22 mouse cellular contexts compared by ENCODE assay signal in genomic region chr1:127001700-127002099, GRCm38 (mm10).
A peak's percentile ranks its signal among the peaks of the same experiment; 100 is the strongest.
DNase-seq lines count a peak whose midpoint lies in the region; ATAC-seq and TF ChIP-seq lines count a peak whose summit lies in the region.
"Had no signal": no experiment of that assay in that cellular context is flagged by ENCODE, and none has a peak within 500 bp of the region (broad histone marks: within the 10 kb centered on the region; RNA-seq: fewer than 3 reads in every experiment).

No protein-coding gene starts in this region.

- no peak overlapping the region for H3K4me3 ChIP-seq in embryonic facial prominence, embryonic 15.5 days (replicated peaks)
- no peak overlapping the region for H3K4me3 ChIP-seq in limb, embryonic 12.5 days (replicated peaks)
- no peak overlapping the region for H3K4me3 ChIP-seq in hindbrain, embryonic 12.5 days
- H3K4me3 ChIP-seq in liver, embryonic 11.5 days (ENCODE audit: low read depth, low read length): no peak overlapping the region
- H3K4me3 ChIP-seq: gastrocnemius, adult 2 months; hindbrain, embryonic 13.5 days; liver, embryonic 12.5 days had no signal

- POLR2A ChIA-PET in Patski (lab: Charles Lee): interaction anchor here (1.5 kb wide), 1 partner anchor 14 kb away, joined by 3 read pairs; no protein-coding TSS in a partner anchor

- H3K27ac ChIP-seq in embryonic facial prominence, embryonic 15.5 days (replicated peaks): peak overlapping the region; percentile 75
- H3K27ac ChIP-seq in limb, embryonic 12.5 days: peak overlapping the region; percentile 86
- H3K27ac ChIP-seq in hindbrain, embryonic 12.5 days: no peak overlapping the region
- H3K27ac ChIP-seq in liver, embryonic 11.5 days (ENCODE audit: low read depth, low read length): no peak overlapping the region
- H3K27ac ChIP-seq: gastrocnemius, adult 2 months; hindbrain, embryonic 13.5 days; liver, embryonic 12.5 days had no signal

- peaks cover 20% of the 10 kb centered on the region for H3K4me1 ChIP-seq in embryonic facial prominence, embryonic 15.5 days
- H3K4me1 ChIP-seq in limb, embryonic 12.5 days (replicated peaks): peaks cover 24% of the 10 kb centered on the region
- no peaks in the 10 kb centered on the region for H3K4me1 ChIP-seq in hindbrain, embryonic 12.5 days
- H3K4me1 ChIP-seq in liver, embryonic 11.5 days (replicated peaks; ENCODE audit: control insufficient read depth, insufficient read depth, low read length): no peaks in the 10 kb centered on the region
- H3K4me1 ChIP-seq: liver, embryonic 12.5 days had no signal

- CTCF ChIA-PET in Patski (lab: Charles Lee): interaction anchor here (2.0 kb wide), 1 partner anchor 8 kb away, joined by 5 read pairs; no protein-coding TSS in a partner anchor

- peaks cover 12% of the 10 kb centered on the region for H3K27me3 ChIP-seq in Patski
- no peaks in the 10 kb centered on the region; the same call in 1 of the 2 replicates for H3K27me3 ChIP-seq in embryonic facial prominence, embryonic 15.5 days
- no peaks in the 10 kb centered on the region for H3K27me3 ChIP-seq in limb, embryonic 12.5 days
- no peaks in the 10 kb centered on the region for H3K27me3 ChIP-seq in hindbrain, embryonic 12.5 days
- H3K27me3 ChIP-seq in liver, embryonic 11.5 days (replicated peaks; ENCODE audit: control insufficient read depth, insufficient read depth, low read length): no peaks in the 10 kb centered on the region
- H3K27me3 ChIP-seq: hindbrain, embryonic 13.5 days; liver, embryonic 12.5 days had no signal

- H3K9me3 ChIP-seq in embryonic facial prominence, embryonic 15.5 days (replicated peaks): no peaks in the 10 kb centered on the region
- no peaks in the 10 kb centered on the region for H3K9me3 ChIP-seq in limb, embryonic 12.5 days
- no peaks in the 10 kb centered on the region for H3K9me3 ChIP-seq in hindbrain, embryonic 12.5 days (replicated peaks)
- no peaks in the 10 kb centered on the region for H3K9me3 ChIP-seq in liver, embryonic 11.5 days (ENCODE audit: control insufficient read depth, low read length)
- H3K9me3 ChIP-seq: hindbrain, embryonic 13.5 days; liver, embryonic 12.5 days had no signal

- in situ Hi-C loops in Patski (cut with MboI; ENCODE audit: low pct_unique_long_range_greater_than_20kb): no loop called here

- no peak for ATAC-seq in Patski
- peak; percentile 61; the same call in 1 of the 2 replicates for ATAC-seq in embryonic facial prominence, embryonic 15.5 days (ENCODE audit: insufficient number of reproducible peaks, low FRiP score, low TSS enrichment, low read depth)
- ATAC-seq in limb, embryonic 12.5 days (ENCODE audit: insufficient number of reproducible peaks, insufficient read depth, low FRiP score, low TSS enrichment, low read depth): peak; percentile 86
- no peak for ATAC-seq in hindbrain, embryonic 12.5 days (ENCODE audit: low FRiP score)
- ATAC-seq in liver, embryonic 11.5 days (replicated peaks; ENCODE audit: low FRiP score): no peak
- ATAC-seq: activated CD4-positive, CD25-positive, alpha-beta regulatory T cell, adult 4 months; liver, embryonic 12.5 days had no signal

- no peak overlapping the region for H3K9ac ChIP-seq in embryonic facial prominence, embryonic 15.5 days
- no peak overlapping the region for H3K9ac ChIP-seq in limb, embryonic 12.5 days (replicated peaks)
- H3K9ac ChIP-seq in hindbrain, embryonic 12.5 days: no peak overlapping the region
- H3K9ac ChIP-seq in liver, embryonic 11.5 days (ENCODE audit: low read depth, low read length): no peak overlapping the region
- H3K9ac ChIP-seq: hindbrain, embryonic 13.5 days; liver, embryonic 12.5 days had no signal

- WGBS in embryonic facial prominence, embryonic 15.5 days: 21% methylated on average over 7 of the region's 7 CpGs
- 22% methylated on average over 7 of the region's 7 CpGs for WGBS in limb, embryonic 12.5 days
- 76% methylated on average over 7 of the region's 7 CpGs for WGBS in hindbrain, embryonic 12.5 days
- WGBS in liver, embryonic 11.5 days: 75% methylated on average over 7 of the region's 7 CpGs

- no peaks in the 10 kb centered on the region for H3K36me3 ChIP-seq in embryonic facial prominence, embryonic 15.5 days
- H3K36me3 ChIP-seq in limb, embryonic 12.5 days: no peaks in the 10 kb centered on the region
- no peaks in the 10 kb centered on the region for H3K36me3 ChIP-seq in hindbrain, embryonic 12.5 days
- H3K36me3 ChIP-seq in liver, embryonic 11.5 days (ENCODE audit: control insufficient read depth, insufficient read depth, low read length): no peaks in the 10 kb centered on the region
- H3K36me3 ChIP-seq: hindbrain, embryonic 13.5 days; liver, embryonic 12.5 days had no signal

- no peak for TF ChIP-seq CTCF in Patski (IDR thresholded peaks at IDR 0.05)

- DNase-seq in Muller cell, postnatal 12 days (ENCODE audit: inconsistent ontology term): peak; percentile 79
- DNase-seq in Patski (ENCODE audit: low read depth, low spot score): peak; percentile 10
- DNase-seq in frontal cortex, postnatal 36 days (ENCODE audit: low spot score in 2 of 2): no peak
- no peak for DNase-seq in liver, embryonic 11.5 days (ENCODE audit: low spot score)
- DNase-seq in thymus, postnatal 10 days (ENCODE audit: low spot score in 2 of 2): no peak
- DNase-seq: adrenal gland, postnatal 10 days; cerebellum, adult 11-12 months; cerebellum, postnatal 25 days; gastrocnemius, adult 2 months; heart, postnatal 14 days; kidney, postnatal 4 days; lung, adult 2 months; lung, postnatal 4 days; right cerebral cortex, postnatal 4 days; thymus, postnatal 36 days had no signal

- H3K4me2 ChIP-seq in embryonic facial prominence, embryonic 15.5 days (replicated peaks): no peak overlapping the region; the same call in 1 of the 2 replicates
- peak overlapping the region; percentile 24; the same call in 1 of the 2 replicates for H3K4me2 ChIP-seq in limb, embryonic 12.5 days
- H3K4me2 ChIP-seq in hindbrain, embryonic 12.5 days (replicated peaks): no peak overlapping the region
- no peak overlapping the region for H3K4me2 ChIP-seq in liver, embryonic 11.5 days
- H3K4me2 ChIP-seq: heart, embryonic 11.5 days; hindbrain, embryonic 13.5 days; liver, embryonic 12.5 days had no signal

Comparison
In these comparisons a context has a peak if more than half of its experiments do, and no peak if none do; other contexts are left out.
1. DNase-seq: peak in Muller cell, postnatal 12 days (single experiment) and Patski (single experiment); none in frontal cortex, postnatal 36 days (0 of 2), liver, embryonic 11.5 days (single experiment) and thymus, postnatal 10 days (0 of 2).
2. ATAC-seq: peak in embryonic facial prominence, embryonic 15.5 days (single experiment) and limb, embryonic 12.5 days (single experiment); none in Patski (single experiment), hindbrain, embryonic 12.5 days (single experiment) and liver, embryonic 11.5 days (single experiment).
3. H3K27ac ChIP-seq: peak in embryonic facial prominence, embryonic 15.5 days (single experiment) and limb, embryonic 12.5 days (single experiment); none in hindbrain, embryonic 12.5 days (single experiment) and liver, embryonic 11.5 days (single experiment).